Mouse (Mus musculus) cerebellum, adult 11-12 months (tissue): ENCODE data around the gene Rnf34.

Experiments
- DNase-seq: peaks from one replicate; pipeline ENCODE4 v3.0.0; 2022

The Rnf34 gene

GRCm38 (mm10) chr5:122901179-122901578, 51.3 kb downstream of the Rnf34 start:
- no peak for DNase-seq

GRCm38 (mm10) chr5:122901666-122902065, 51.8 kb downstream of the Rnf34 start:
- DNase-seq, result no peak

GRCm38 (mm10) chr5:122902228-122902627, 52.4 kb downstream of the Rnf34 start:
- no peak for DNase-seq

- no peak for DNase-seq
Measured at GRCm38 (mm10) chr5:122903165-122903564, 53.3 kb downstream of the Rnf34 start.

- DNase-seq, result no peak
Measured at GRCm38 (mm10) chr5:122907182-122907581, 57.3 kb downstream of the Rnf34 start.

- DNase-seq, result no peak
Measured at GRCm38 (mm10) chr5:122908001-122908400, 58.2 kb downstream of the Rnf34 start.

GRCm38 (mm10) chr5:122909481-122909880, 59.6 kb downstream of the Rnf34 start:
- DNase-seq, result no peak

GRCm38 (mm10) chr5:122912863-122913262, 63.0 kb downstream of the Rnf34 start:
- no peak for DNase-seq

GRCm38 (mm10) chr5:122916147-122916546, 66.3 kb downstream of the Rnf34 start:
- DNase-seq, result no peak

GRCm38 (mm10) chr5:122917982-122918711, 68.3 kb downstream of the Rnf34 start:
- DNase-seq, result no peak

- DNase-seq, result no peak
Measured at GRCm38 (mm10) chr5:122920557-122920956, 70.7 kb downstream of the Rnf34 start.
